Mouse (Mus musculus) adrenal gland, adult (tissue): ENCODE results near the gene Nt5c2.

Source experiments
- DNase-seq, 2 experiments: peaks; one replicate each; pipeline ENCODE4 v3.0.0; 2022 to 2023; ENCODE audit warnings: low spot score in 1 of 2; ENCODE audit not compliant: inconsistent age in 2 of 2

Gene Nt5c2

DNA sequence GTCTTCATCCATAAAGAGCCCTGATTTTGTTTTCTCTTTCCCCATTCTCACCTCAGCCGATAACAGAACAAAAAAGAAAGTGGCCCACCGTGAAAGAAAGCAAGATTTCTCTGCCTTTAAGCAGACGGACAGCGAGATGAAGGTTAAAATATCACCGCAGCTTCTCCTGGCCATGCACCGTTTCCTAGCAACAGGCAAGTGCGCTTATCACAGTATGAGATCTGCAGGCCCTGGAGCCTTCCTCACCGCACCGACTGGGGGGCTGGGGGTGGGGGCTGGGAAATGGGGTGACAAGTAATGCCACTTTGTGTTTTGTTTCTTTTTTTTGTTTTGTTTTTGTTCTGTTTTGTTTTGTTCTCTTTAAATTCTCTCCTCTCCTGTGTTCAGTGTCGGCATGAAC, 158.2 kb downstream of the Nt5c2 start:
- peak in 1 of 2 experiments; percentile 71 for DNase-seq

DNA sequence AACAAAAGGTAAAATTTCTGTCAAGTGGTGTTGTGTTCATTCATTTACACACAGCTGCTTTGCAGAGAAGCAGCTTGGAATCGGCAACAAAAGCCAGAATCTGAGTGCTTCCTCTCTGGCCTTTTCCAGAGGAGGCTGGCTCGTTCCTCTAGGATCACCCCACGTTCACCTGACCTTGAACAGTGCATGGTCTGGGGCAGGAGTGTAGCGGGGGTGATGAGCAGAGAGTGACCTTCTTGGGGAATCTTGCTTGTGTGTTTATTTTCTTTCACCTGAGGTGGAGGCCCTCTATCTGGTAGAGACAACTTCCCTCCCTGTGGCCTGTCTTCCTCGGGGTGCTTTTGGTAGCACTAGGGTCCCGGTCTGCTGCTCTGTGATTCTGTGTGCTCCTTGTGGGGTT, 158.7 kb downstream of the Nt5c2 start:
- peak; percentile 50 to 71 for DNase-seq

GRCm38 (mm10) chr19:46849443-46849997, 165.4 kb downstream of the Nt5c2 start:
- no peak for DNase-seq

DNA sequence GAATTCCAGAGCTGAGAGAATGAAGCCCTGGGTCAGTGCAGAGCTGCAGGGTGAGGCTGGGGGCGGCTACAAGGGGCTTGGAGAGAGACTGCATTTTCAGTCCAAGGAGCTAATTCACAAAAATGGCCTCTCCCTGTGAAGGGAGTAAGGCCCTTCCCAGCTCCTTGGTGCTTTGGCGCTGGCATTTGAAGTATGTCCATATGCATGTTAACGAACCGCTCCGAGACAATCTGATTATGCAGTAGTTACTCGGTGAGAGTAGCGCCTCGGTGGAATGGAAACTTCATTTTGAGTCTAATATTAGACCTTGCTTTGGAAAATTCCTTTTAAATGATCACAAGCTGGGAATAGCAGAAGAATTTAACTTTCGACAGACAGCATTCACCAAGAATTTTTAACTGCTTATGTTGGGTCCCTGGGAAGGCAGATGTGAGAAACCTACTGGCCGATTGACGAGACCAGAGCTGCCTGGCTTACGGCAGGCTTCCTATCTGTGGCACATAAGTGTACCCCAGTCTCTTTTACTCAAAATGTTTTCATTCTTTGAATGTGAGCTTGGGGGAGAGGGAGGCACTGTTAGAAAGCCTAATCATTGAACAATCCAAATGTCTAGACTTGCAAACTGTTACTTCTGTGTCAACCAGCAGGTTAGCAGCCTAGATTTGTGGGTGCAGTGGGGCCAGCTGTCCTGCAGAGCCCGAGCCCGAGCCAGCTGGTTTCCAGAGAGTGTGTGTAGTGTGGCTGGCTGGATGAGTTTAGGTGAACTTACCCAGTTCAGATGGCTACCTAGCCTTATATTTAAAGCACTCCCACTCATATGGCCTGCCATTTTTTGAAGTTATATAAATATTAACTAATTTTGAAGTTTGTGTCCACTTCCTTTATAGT, 166.3 kb downstream of the Nt5c2 start:
- DNase-seq: no peak

DNA sequence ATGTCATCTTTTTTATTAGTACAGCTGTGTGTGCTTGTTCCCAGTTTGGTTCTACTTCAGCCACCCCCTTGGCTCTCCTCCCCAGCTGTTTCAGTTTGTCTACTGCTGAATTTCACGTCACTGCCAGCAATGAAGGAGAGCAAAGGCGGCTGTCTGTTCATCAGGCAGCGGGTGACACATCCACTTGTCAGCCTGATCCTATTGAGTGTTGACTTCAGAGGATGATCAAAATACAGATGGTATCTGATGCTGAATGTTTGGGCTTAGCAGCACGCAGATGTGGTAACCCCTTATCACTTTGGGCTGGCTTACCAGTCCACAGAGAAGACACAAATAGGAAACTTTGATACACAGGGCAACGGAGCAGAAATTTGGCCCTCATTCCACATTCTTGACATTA, 168.5 kb downstream of the Nt5c2 start:
- no peak for DNase-seq

GRCm38 (mm10) chr19:46846056-46846455, 168.9 kb downstream of the Nt5c2 start:
- peak in 1 of 2 experiments; percentile 65 for DNase-seq

DNA sequence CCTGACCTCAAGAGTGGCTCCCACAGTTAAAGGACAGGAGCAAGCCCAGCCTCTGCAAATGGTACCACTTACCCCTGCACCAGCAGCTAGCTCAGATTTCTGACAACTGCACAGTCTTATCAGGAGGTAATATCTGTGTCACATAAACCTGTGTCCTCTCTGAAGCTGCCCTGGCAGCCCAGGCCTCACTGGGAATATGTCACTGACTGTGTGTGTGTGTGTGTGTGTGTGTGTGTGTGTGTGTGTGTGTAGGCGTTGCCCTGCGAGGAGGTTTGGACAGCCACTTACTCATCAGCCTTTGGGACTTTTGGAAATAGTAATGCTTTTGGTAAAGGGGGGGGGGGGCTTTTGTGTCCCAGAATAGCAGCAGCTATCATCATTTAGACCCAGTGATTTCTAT, 171.9 kb downstream of the Nt5c2 start:
- DNase-seq: peak; percentile 36 to 62

GRCm38 (mm10) chr19:46841016-46841415, 173.9 kb downstream of the Nt5c2 start:
- peak; percentile 66 to 75 for DNase-seq

GRCm38 (mm10) chr19:46837290-46838079, 177.5 kb downstream of the Nt5c2 start:
- no peak for DNase-seq

DNA sequence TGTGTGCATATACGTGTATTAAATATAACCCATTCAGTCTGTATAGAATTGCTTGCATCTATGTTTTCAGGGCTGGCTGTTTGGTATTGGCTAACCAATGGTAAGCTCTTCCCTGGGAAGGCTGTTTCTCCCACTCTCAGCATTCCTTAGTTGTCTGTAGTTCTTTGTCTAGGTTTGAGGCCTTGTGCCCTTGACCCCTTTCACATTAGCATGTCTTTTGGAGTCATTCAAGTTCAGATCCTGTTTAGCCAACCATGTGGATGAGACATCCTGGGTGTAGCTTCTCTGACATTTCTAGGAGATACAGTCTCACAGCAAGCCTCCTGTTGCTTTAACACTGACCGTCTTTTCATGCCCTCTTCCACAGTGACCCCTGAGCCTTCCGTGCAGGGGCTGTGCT, 178.9 kb downstream of the Nt5c2 start:
- no peak for DNase-seq

- no peak for DNase-seq
These were observed 179.6 kb downstream of the Nt5c2 start for GRCm38 (mm10) chr19:46835339-46835738.

DNA sequence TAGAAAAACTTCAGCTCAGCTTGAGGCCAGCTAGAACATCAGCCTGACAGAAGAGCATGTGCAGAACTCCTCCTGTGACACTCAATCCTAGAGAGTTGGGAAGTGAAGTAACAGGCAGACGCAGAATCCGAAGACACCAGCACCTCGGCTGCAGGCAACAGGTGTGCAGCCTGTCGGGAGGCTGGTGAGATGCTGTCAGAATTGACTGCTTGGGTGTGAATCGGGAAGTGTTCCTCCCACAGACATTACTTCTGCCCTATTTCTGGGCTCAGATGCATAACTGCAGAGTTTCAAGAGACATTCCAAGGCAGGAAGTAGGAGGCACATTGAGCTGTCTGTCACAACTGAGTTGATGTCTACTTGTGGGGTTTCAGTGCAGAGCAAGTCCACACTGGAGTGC, 180.7 kb downstream of the Nt5c2 start:
- DNase-seq: no peak
